33 mouse cellular contexts compared by ENCODE assay signal in genomic region chr7:128271496-128271895, GRCm38 (mm10). TPM values are rescaled to one million over a fixed set of nuclear protein-coding genes. Genes with fewer than 3 reads are reported as not detected.
DNase-seq lines count a peak whose midpoint lies in the region; ATAC-seq lines count a peak whose summit lies in the region.
"Had no signal": no experiment of that assay in that cellular context is flagged by ENCODE, and none has a peak within 500 bp of the region (broad histone marks: within the 10 kb centered on the region; RNA-seq: fewer than 3 reads in every experiment).

No protein-coding gene starts in this region.

- H3K9ac ChIP-seq in forebrain, embryonic 11.5 days (ENCODE audit: low read length), result no peak overlapping the region
- no peak overlapping the region for H3K9ac ChIP-seq in forebrain, embryonic 14.5 days (ENCODE audit: low read length)
- 0 out of 2 replicates have a peak overlapping the region, but pooled peaks have one; percentile 15 for H3K9ac ChIP-seq in liver, embryonic 15.5 days
- H3K9ac ChIP-seq: forebrain, embryonic 15.5 days; hindbrain, embryonic 15.5 days; lung, embryonic 15.5 days; neural tube, embryonic 12.5 days had no signal

- no peaks in the 10 kb centered on the region for H3K4me1 ChIP-seq in forebrain, embryonic 11.5 days (replicated peaks; ENCODE audit: control insufficient read depth, insufficient read depth, low read length)
- no peaks in the 10 kb centered on the region for H3K4me1 ChIP-seq in forebrain, embryonic 14.5 days (ENCODE audit: control insufficient read depth, insufficient read depth, low read length)
- H3K4me1 ChIP-seq in liver, embryonic 15.5 days (replicated peaks), result peaks cover 36% of the 10 kb centered on the region
- H3K4me1 ChIP-seq: forebrain, embryonic 15.5 days; hindbrain, embryonic 15.5 days; lung, embryonic 15.5 days; neural tube, embryonic 12.5 days had no signal

- H3K27me3 ChIP-seq in forebrain, embryonic 11.5 days (ENCODE audit: control insufficient read depth, insufficient read depth, low read length), result no peaks in the 10 kb centered on the region
- no peaks in the 10 kb centered on the region for H3K27me3 ChIP-seq in forebrain, embryonic 14.5 days (replicated peaks; ENCODE audit: control insufficient read depth, insufficient read depth, low read length)
- peaks cover under 1% of the 10 kb centered on the region for H3K27me3 ChIP-seq in liver, embryonic 15.5 days
- H3K27me3 ChIP-seq: forebrain, embryonic 15.5 days; hindbrain, embryonic 15.5 days; lung, embryonic 15.5 days; neural tube, embryonic 12.5 days had no signal

- no peak overlapping the region for H3K4me2 ChIP-seq in forebrain, embryonic 11.5 days (ENCODE audit: low read depth, low read length, severe bottlenecking)
- no peak overlapping the region for H3K4me2 ChIP-seq in forebrain, embryonic 14.5 days (ENCODE audit: low read length)
- peak overlapping the region; percentile 58 for H3K4me2 ChIP-seq in liver, embryonic 15.5 days
- H3K4me2 ChIP-seq: forebrain, embryonic 15.5 days; hindbrain, embryonic 15.5 days; lung, embryonic 15.5 days; neural tube, embryonic 12.5 days had no signal

- H3K27ac ChIP-seq in forebrain, embryonic 11.5 days (ENCODE audit: low read depth, low read length), result no peak overlapping the region
- H3K27ac ChIP-seq in forebrain, embryonic 14.5 days (ENCODE audit: low read depth, low read length), result no peak overlapping the region
- H3K27ac ChIP-seq in liver, embryonic 15.5 days (replicated peaks), result peak overlapping the region; percentile 73
- H3K27ac ChIP-seq: forebrain, embryonic 15.5 days; hindbrain, embryonic 10.5 days; hindbrain, embryonic 15.5 days; lung, embryonic 15.5 days; midbrain, embryonic 10.5 days; neural tube, embryonic 12.5 days had no signal

- H3K9me3 ChIP-seq in forebrain, embryonic 11.5 days (ENCODE audit: control insufficient read depth, low read length), result no peaks in the 10 kb centered on the region
- no peaks in the 10 kb centered on the region for H3K9me3 ChIP-seq in forebrain, embryonic 14.5 days (replicated peaks; ENCODE audit: control insufficient read depth, low read length)
- no peaks in the 10 kb centered on the region for H3K9me3 ChIP-seq in liver, embryonic 15.5 days (replicated peaks)
- H3K9me3 ChIP-seq: forebrain, embryonic 15.5 days; hindbrain, embryonic 10.5 days; hindbrain, embryonic 15.5 days; lung, embryonic 15.5 days; midbrain, embryonic 10.5 days; neural tube, embryonic 12.5 days had no signal

- H3K36me3 ChIP-seq in forebrain, embryonic 11.5 days (ENCODE audit: control insufficient read depth, insufficient read depth, low read length), result peaks cover 4% of the 10 kb centered on the region; the same call in 1 of the 2 replicates
- peaks cover 36% of the 10 kb centered on the region for H3K36me3 ChIP-seq in forebrain, embryonic 14.5 days (ENCODE audit: control insufficient read depth, insufficient read depth, low read length)
- peaks cover 61% of the 10 kb centered on the region for H3K36me3 ChIP-seq in liver, embryonic 15.5 days (replicated peaks)

- peak; percentile 42 for DNase-seq in forebrain, embryonic 11.5 days (ENCODE audit: low spot score)
- DNase-seq in forebrain, embryonic 14.5 days (ENCODE audit: low spot score), result no peak
- peak; percentile 35 for DNase-seq in cerebellum, adult 8-10 months
- peak; percentile 59 to 70 for DNase-seq in cerebellum, postnatal 25 days
- no peak for DNase-seq in layer of hippocampus, postnatal 36 days
- no peak for DNase-seq in gastrocnemius, postnatal 36 days
- no peak for DNase-seq in right cerebral cortex, postnatal 25 days
- DNase-seq: heart, postnatal 14 days; kidney, adult 11 months; kidney, postnatal 14 days; layer of hippocampus, adult 9-11 months had no signal

- no peak for ATAC-seq in forebrain, embryonic 11.5 days (replicated peaks; ENCODE audit: low FRiP score)
- ATAC-seq in forebrain, embryonic 14.5 days, result no peak
- no peak for ATAC-seq in liver, embryonic 15.5 days (ENCODE audit: insufficient read depth)
- ATAC-seq: CD4-positive, CD25-positive, alpha-beta regulatory T cell, adult 4 months; forebrain, embryonic 15.5 days; inflammation-experienced regulatory T-cells, adult 6 months; midbrain, embryonic 16.5 days had no signal

- WGBS in forebrain, embryonic 11.5 days, result 94% methylated on average over 9 of the region's 9 CpGs
- WGBS in forebrain, embryonic 14.5 days, result 92% methylated on average over 9 of the region's 9 CpGs
- 94% methylated on average over 9 of the region's 9 CpGs for WGBS in liver, embryonic 15.5 days (ENCODE audit: insufficient replicate concordance)

- intact Hi-C loops in gastrocnemius, postnatal 36 days (cut with DNase I), result no loop called here

- no peak overlapping the region for H3K4me3 ChIP-seq in forebrain, embryonic 11.5 days (ENCODE audit: low read depth, low read length)
- H3K4me3 ChIP-seq in forebrain, embryonic 14.5 days (ENCODE audit: low read depth, low read length), result no peak overlapping the region
- no peak overlapping the region for H3K4me3 ChIP-seq in liver, embryonic 15.5 days (replicated peaks)
- H3K4me3 ChIP-seq: forebrain, embryonic 15.5 days; hindbrain, embryonic 10.5 days; hindbrain, embryonic 15.5 days; lung, embryonic 15.5 days; midbrain, embryonic 10.5 days; myocyte; neural tube, embryonic 12.5 days had no signal

RNA-seq across cellular contexts. Expression of gene Slc5a2, which starts 6.0 kb away (rescaled TPM):
- 0.35 TPM in 1 of 2 replicates, not detected in the other for polyA plus RNA-seq in forebrain, embryonic 11.5 days (2014; fragmentation: Nextera tagmentation; extraction: Ambion mirVana)
- not detected in 2 replicates for polyA plus RNA-seq in forebrain, embryonic 14.5 days (2014; fragmentation: Nextera tagmentation; extraction: Ambion mirVana)
- 1.4 and 2.1 TPM in 2 replicates for polyA plus RNA-seq in liver, embryonic 15.5 days (2015; fragmentation: Nextera tagmentation; extraction: Ambion mirVana)
- total RNA-seq in layer of hippocampus, postnatal 36 days (2021), result not detected
- not detected for total RNA-seq in gastrocnemius, postnatal 36 days (2021)
- total RNA-seq: gastrocnemius, postnatal 4 days; heart, adult 8-10 months; heart, postnatal 14 days; left cerebral cortex, adult 18-20 months; left cerebral cortex, postnatal 14 days; liver, adult 2 months; megakaryocyte progenitor cell, adult 5-6 weeks had no signal
- polyA plus RNA-seq: cortical plate, adult 2 months; embryonic facial prominence, embryonic 14.5 days; forebrain, embryonic 15.5 days; hindbrain, embryonic 15.5 days; inflammation-experienced regulatory T-cells, adult 6 months; limb, embryonic 11.5 days; liver, adult 2 months; midbrain, embryonic 16.5 days; myocyte; neural tube, embryonic 12.5 days; small intestine, adult 2 months; thymus, postnatal 0 days had no signal

RNA-seq across cellular contexts. Expression of gene Tgfb1i1, which starts 24.9 kb away (rescaled TPM):
- 34.1 and 35.5 TPM in 2 replicates for polyA plus RNA-seq in forebrain, embryonic 11.5 days (2014; fragmentation: Nextera tagmentation; extraction: Ambion mirVana)
- 12.4 and 17.6 TPM in 2 replicates for polyA plus RNA-seq in forebrain, embryonic 14.5 days (2014; fragmentation: Nextera tagmentation; extraction: Ambion mirVana)
- polyA plus RNA-seq in liver, embryonic 15.5 days (2015; fragmentation: Nextera tagmentation; extraction: Ambion mirVana), result 10.9 and 11.7 TPM in 2 replicates
- total RNA-seq in layer of hippocampus, postnatal 36 days (2021), result 10 to 100 TPM; 10.9 to 13.7 TPM
- total RNA-seq in gastrocnemius, postnatal 36 days (2021), result 1 to 10 TPM; 5.3 to 6.1 TPM

RNA-seq across cellular contexts. Expression of gene BC017158, which starts 26.5 kb away (rescaled TPM):
- 23.8 and 24.9 TPM in 2 replicates for polyA plus RNA-seq in forebrain, embryonic 11.5 days (2014; fragmentation: Nextera tagmentation; extraction: Ambion mirVana)
- polyA plus RNA-seq in forebrain, embryonic 14.5 days (2014; fragmentation: Nextera tagmentation; extraction: Ambion mirVana), result 9.9 and 11.3 TPM in 2 replicates
- 20.3 and 22.0 TPM in 2 replicates for polyA plus RNA-seq in liver, embryonic 15.5 days (2015; fragmentation: Nextera tagmentation; extraction: Ambion mirVana)
- total RNA-seq in layer of hippocampus, postnatal 36 days (2021), result 10 to 100 TPM; 23.0 to 24.0 TPM
- 1 to 10 TPM; 2.5 to 2.6 TPM for total RNA-seq in gastrocnemius, postnatal 36 days (2021)

RNA-seq across cellular contexts. Expression of gene 9130023H24Rik, which starts 33.7 kb away (rescaled TPM):
- polyA plus RNA-seq in forebrain, embryonic 11.5 days (2014; fragmentation: Nextera tagmentation; extraction: Ambion mirVana), result 13.2 and 13.3 TPM in 2 replicates
- 8.3 and 9.0 TPM in 2 replicates for polyA plus RNA-seq in forebrain, embryonic 14.5 days (2014; fragmentation: Nextera tagmentation; extraction: Ambion mirVana)
- polyA plus RNA-seq in liver, embryonic 15.5 days (2015; fragmentation: Nextera tagmentation; extraction: Ambion mirVana), result 1.9 and 2.4 TPM in 2 replicates
- 1 to 10 TPM; 3.3 to 3.6 TPM for total RNA-seq in layer of hippocampus, postnatal 36 days (2021)
- 1 to 10 TPM; 1.4 to 1.7 TPM for total RNA-seq in gastrocnemius, postnatal 36 days (2021)

RNA-seq across cellular contexts. Expression of gene Armc5, which starts 34.4 kb away (rescaled TPM):
- 11.8 and 13.3 TPM in 2 replicates for polyA plus RNA-seq in forebrain, embryonic 11.5 days (2014; fragmentation: Nextera tagmentation; extraction: Ambion mirVana)
- 5.7 and 6.6 TPM in 2 replicates for polyA plus RNA-seq in forebrain, embryonic 14.5 days (2014; fragmentation: Nextera tagmentation; extraction: Ambion mirVana)
- polyA plus RNA-seq in liver, embryonic 15.5 days (2015; fragmentation: Nextera tagmentation; extraction: Ambion mirVana), result 6.9 and 9.0 TPM in 2 replicates
- total RNA-seq in layer of hippocampus, postnatal 36 days (2021), result 10 to 100 TPM; 11.2 to 12.2 TPM
- 1 to 10 TPM; 8.0 to 8.5 TPM for total RNA-seq in gastrocnemius, postnatal 36 days (2021)

Comparison
In these comparisons a context has a peak if more than half of its experiments do, and no peak if none do; other contexts are left out.
1. DNase-seq: peak in forebrain, embryonic 11.5 days (single experiment), cerebellum, adult 8-10 months (single experiment) and cerebellum, postnatal 25 days (2 of 2); none in forebrain, embryonic 14.5 days (single experiment), layer of hippocampus, postnatal 36 days (0 of 2), gastrocnemius, postnatal 36 days (0 of 2) and right cerebral cortex, postnatal 25 days (single experiment).